Mouse (Mus musculus) right cerebral cortex, postnatal 14 days (tissue): Measurements from ENCODE around the gene Osbp.

Experiments used
- DNase-seq: peaks from one replicate; pipeline ENCODE4 v3.0.0; 2022

Osbp gene

GRCm38 (mm10) chr19:12011560-12012556 lies 46.1 kb downstream of the Osbp start:
- DNase-seq: peak; percentile 87

- DNase-seq: no peak
These were observed 46.9 kb downstream of the Osbp start for GRCm38 (mm10) chr19:12012615-12013014.

- DNase-seq: peak; percentile 45
These were observed 47.5 kb downstream of the Osbp start for GRCm38 (mm10) chr19:12013228-12013627.

- no peak for DNase-seq
These were observed 50.0 kb downstream of the Osbp start for GRCm38 (mm10) chr19:12015708-12016107.

- no peak for DNase-seq
These were observed 50.5 kb downstream of the Osbp start for GRCm38 (mm10) chr19:12016192-12016591.

- DNase-seq: no peak
These were observed 58.4 kb downstream of the Osbp start for GRCm38 (mm10) chr19:12024149-12024548.

GRCm38 (mm10) chr19:12025333-12025732 lies 59.6 kb downstream of the Osbp start:
- no peak for DNase-seq

- no peak for DNase-seq
These were observed 60.9 kb downstream of the Osbp start for GRCm38 (mm10) chr19:12026606-12027005.

- DNase-seq: no peak
These were observed 72.0 kb downstream of the Osbp start for GRCm38 (mm10) chr19:12037727-12038126.

GRCm38 (mm10) chr19:12041217-12041616 lies 75.5 kb downstream of the Osbp start, which contains the start of gene Olfr1423:
TSS of gene Olfr1423 (minus strand) at chr19:12041317.
- no peak for DNase-seq

- DNase-seq: no peak
These were observed 77.4 kb downstream of the Osbp start for GRCm38 (mm10) chr19:12043163-12043562.
